Mouse (Mus musculus) left cerebral cortex, adult 8-10 months (tissue): ENCODE data around the gene Cish. TPM values are rescaled to one million over a fixed set of nuclear protein-coding genes. Genes with fewer than 3 reads are reported as not detected.

Experiments
- DNase-seq, 2 experiments: peaks; one replicate each; pipeline ENCODE4 v3.0.0; 2022; ENCODE audit warnings: low spot score in 2 of 2
- total RNA-seq, 4 experiments: library from RNA; stranded (reverse); gene quantifications; 2 replicates each; pipeline ENCODE4 v1.2.4; 2022

Cish gene
- 10 to 100 TPM in 1 of 4 experiments, 1 to 10 TPM in 3; 7.2 to 12.2 (median 9.2) TPM for total RNA-seq

- no peak for DNase-seq
Observed at GRCm38 (mm10) chr9:107296016-107296040, at the start of gene Cish. Gene Cish (plus strand): TSS chr9:107296026.

- no peak for DNase-seq
Observed at GRCm38 (mm10) chr9:107246170-107246569, 49.7 kb upstream of the Cish start.

- DNase-seq = peak in 1 of 2 experiments; percentile 81
Observed at GRCm38 (mm10) chr9:107249154-107249553, 46.7 kb upstream of the Cish start.

- peak in 1 of 2 experiments; percentile 75 for DNase-seq
Observed at GRCm38 (mm10) chr9:107250416-107251337, 45.1 kb upstream of the Cish start.

GRCm38 (mm10) chr9:107252164-107252563, 43.7 kb upstream of the Cish start:
- DNase-seq = peak in 1 of 2 experiments; percentile 81

GRCm38 (mm10) chr9:107254476-107254875, 41.4 kb upstream of the Cish start:
- DNase-seq = peak in 1 of 2 experiments; percentile 92

GRCm38 (mm10) chr9:107254925-107255324, 40.9 kb upstream of the Cish start:
- no peak for DNase-seq

GRCm38 (mm10) chr9:107255596-107255995, 40.2 kb upstream of the Cish start:
- DNase-seq = no peak

- peak in 1 of 2 experiments; percentile 88 for DNase-seq
Observed at GRCm38 (mm10) chr9:107259571-107259970, 36.3 kb upstream of the Cish start.

GRCm38 (mm10) chr9:107260429-107260828, 35.4 kb upstream of the Cish start:
- DNase-seq = no peak

- DNase-seq = no peak
Observed at GRCm38 (mm10) chr9:107260836-107261235, 35.0 kb upstream of the Cish start.

- no peak for DNase-seq
Observed at GRCm38 (mm10) chr9:107261792-107262191, 34.0 kb upstream of the Cish start.

GRCm38 (mm10) chr9:107262375-107262774, 33.5 kb upstream of the Cish start:
- no peak for DNase-seq

- DNase-seq = no peak
Observed at GRCm38 (mm10) chr9:107263912-107264311, 31.9 kb upstream of the Cish start.

- no peak for DNase-seq
Observed at GRCm38 (mm10) chr9:107264731-107265130, 31.1 kb upstream of the Cish start.

- no peak for DNase-seq
Observed at GRCm38 (mm10) chr9:107267028-107267427, 28.8 kb upstream of the Cish start.

GRCm38 (mm10) chr9:107267721-107268402, 28.0 kb upstream of the Cish start:
- no peak for DNase-seq

- DNase-seq = no peak
Observed at GRCm38 (mm10) chr9:107269772-107270171, 26.1 kb upstream of the Cish start.

- DNase-seq = no peak
Observed at GRCm38 (mm10) chr9:107271177-107271938, 24.5 kb upstream of the Cish start.

GRCm38 (mm10) chr9:107272284-107272683, 23.5 kb upstream of the Cish start:
- no peak for DNase-seq

GRCm38 (mm10) chr9:107273184-107273583, 22.6 kb upstream of the Cish start:
- no peak for DNase-seq

GRCm38 (mm10) chr9:107274751-107275150, 21.1 kb upstream of the Cish start:
- DNase-seq = no peak
